Mouse (Mus musculus) MEL (cell line): ENCODE measurements around the gene Fyn. TPM values are rescaled to one million over a fixed set of nuclear protein-coding genes. Genes with fewer than 3 reads are reported as not detected.

ENCODE experiments used
- DNase-seq: peaks from one replicate; pipeline ENCODE4 v3.0.0; 2011; ENCODE audit warnings: low read depth, low spot score
- H3K27ac ChIP-seq: 2 replicates; pipeline ENCODE4 v1.5.1; 2012; ENCODE audit warnings: low read depth, mild to moderate bottlenecking, control low read depth, low read length, moderate library complexity; ENCODE audit not compliant: control insufficient read depth
- H3K27me3 ChIP-seq, 2 experiments: fragments of 150-350 bp in 1 of 2; sonication (generic) in 1 of 2; 2 replicates each; pipeline ENCODE4 v1.6.1; 2012; ENCODE audit warnings: low read length in 2 of 2, mild to moderate bottlenecking in 2 of 2, improper control_type of control experiment in 1 of 2, moderate library complexity in 1 of 2; ENCODE audit not compliant: insufficient read depth in 2 of 2, control insufficient read depth in 1 of 2
- H3K36me3 ChIP-seq, 2 experiments: 2 replicates each; pipeline ENCODE4 v1.6.1; 2012 to 2014; ENCODE audit warnings: low read length in 2 of 2, improper control_type of control experiment in 1 of 2, inconsistent platforms in 1 of 2, mild to moderate bottlenecking in 1 of 2; ENCODE audit not compliant: insufficient read depth in 2 of 2, control insufficient read depth in 1 of 2
- H3K4me1 ChIP-seq, 2 experiments: fragments of 150-350 bp in 1 of 2; sonication (generic) in 1 of 2; 2 replicates each; pipeline ENCODE4 v1.6.1; 2012; ENCODE audit warnings: low read length in 2 of 2, improper control_type of control experiment in 1 of 2, mild to moderate bottlenecking in 1 of 2; ENCODE audit not compliant: insufficient read depth in 2 of 2, control insufficient read depth in 1 of 2
- H3K4me3 ChIP-seq, 2 experiments: fragments of 150-350 bp in 1 of 2; sonication (generic) in 1 of 2; 2 replicates each; pipeline ENCODE4 v1.5.1; 2012; ENCODE audit warnings: low read depth in 2 of 2, low read length in 2 of 2, mild to moderate bottlenecking in 2 of 2, moderate library complexity in 2 of 2, control low read depth in 1 of 2, improper control_type of control experiment in 1 of 2; ENCODE audit not compliant: control insufficient read depth in 1 of 2, insufficient read depth in 1 of 2
- H3K79me2 ChIP-seq: 2 replicates; pipeline ENCODE4 v1.6.1; 2012; ENCODE audit warnings: mild to moderate bottlenecking, low read length, moderate library complexity; ENCODE audit not compliant: control insufficient read depth, poor library complexity, insufficient read depth
- H3K9ac ChIP-seq: 2 replicates; pipeline ENCODE4 v1.6.1; 2012; ENCODE audit warnings: low read depth, mild to moderate bottlenecking, control low read depth, low read length, moderate library complexity; ENCODE audit not compliant: control insufficient read depth, poor library complexity, severe bottlenecking
- H3K9me3 ChIP-seq: fragments of 150-350 bp; sonication (generic); replicated peaks from 2 replicates; pipeline ENCODE4 v1.6.1; 2012; ENCODE audit warnings: mild to moderate bottlenecking, low read length, improper control_type of control experiment, moderate library complexity; ENCODE audit not compliant: insufficient read depth
- E2F4 ChIP-seq: IDR thresholded peaks from 2 replicates; pipeline ENCODE4 v1.6.1; 2011; ENCODE audit warnings: low read depth, low read length, improper control_type of control experiment, borderline replicate concordance
- ELF1 ChIP-seq: IDR thresholded peaks from 2 replicates; pipeline ENCODE4 v1.6.1; 2014; ENCODE audit warnings: low read depth, mild to moderate bottlenecking, inconsistent platforms, low read length, improper control_type of control experiment, moderate library complexity
- GATA1 ChIP-seq: IDR thresholded peaks from 2 replicates; pipeline ENCODE4 v1.6.1; 2011; ENCODE audit warnings: low read depth, low read length, improper control_type of control experiment
- JUND ChIP-seq: IDR thresholded peaks from 2 replicates; pipeline ENCODE4 v1.6.1; 2011; ENCODE audit warnings: low read depth, mild to moderate bottlenecking, improper control_type of control experiment, low read length
- MAX ChIP-seq: IDR thresholded peaks from 2 replicates; pipeline ENCODE4 v1.6.1; 2011; ENCODE audit warnings: low read length, improper control_type of control experiment
- MEF2A ChIP-seq: IDR thresholded peaks from 2 replicates; pipeline ENCODE4 v1.6.1; 2014; ENCODE audit warnings: low read depth, mild to moderate bottlenecking, inconsistent platforms, low read length, improper control_type of control experiment; ENCODE audit not compliant: poor library complexity, insufficient replicate concordance, severe bottlenecking; ENCODE audit errors: extremely low read depth
- MXI1 ChIP-seq: IDR thresholded peaks from 2 replicates; pipeline ENCODE4 v1.6.1; 2011; ENCODE audit warnings: mild to moderate bottlenecking, low read depth, low read length, improper control_type of control experiment
- NELFE ChIP-seq: IDR thresholded peaks from 2 replicates; pipeline ENCODE4 v1.6.1; 2011; ENCODE audit warnings: low read depth, low read length, improper control_type of control experiment
- POLR2A ChIP-seq, 2 experiments: IDR thresholded peaks; 2 replicates each; pipeline ENCODE4 v1.6.1; 2011 to 2012; ENCODE audit warnings: low read length in 2 of 2, mild to moderate bottlenecking in 2 of 2, control low read depth in 1 of 2, improper control_type of control experiment in 1 of 2, low read depth in 1 of 2, moderate library complexity in 1 of 2; ENCODE audit not compliant: control insufficient read depth in 1 of 2, insufficient read depth in 1 of 2, poor library complexity in 1 of 2
- POLR2AphosphoS2 ChIP-seq: IDR thresholded peaks from 2 replicates; pipeline ENCODE4 v1.6.1; 2011; ENCODE audit warnings: low read length, improper control_type of control experiment
- SMC3 ChIP-seq: IDR thresholded peaks from 2 replicates; pipeline ENCODE4 v1.6.1; 2011; ENCODE audit warnings: low read depth, low read length, improper control_type of control experiment
- TAL1 ChIP-seq: IDR thresholded peaks from 2 replicates; pipeline ENCODE4 v1.6.1; 2012; ENCODE audit warnings: mild to moderate bottlenecking, inconsistent platforms, low read length, moderate library complexity, mixed read lengths
- TBP ChIP-seq: IDR thresholded peaks from 2 replicates; pipeline ENCODE4 v1.8.0; 2011; ENCODE audit warnings: low read depth, low read length, improper control_type of control experiment
- TCF12 ChIP-seq: IDR thresholded peaks from 2 replicates; pipeline ENCODE4 v1.6.1; 2014; ENCODE audit warnings: low read depth, mild to moderate bottlenecking, inconsistent platforms, low read length, improper control_type of control experiment, moderate library complexity
- USF2 ChIP-seq, 2 experiments: IDR thresholded peaks; 2 replicates each; pipeline ENCODE4 v1.6.1; 2011 to 2012; ENCODE audit warnings: improper control_type of control experiment in 2 of 2, low read length in 2 of 2, borderline replicate concordance in 1 of 2, inconsistent platforms in 1 of 2, low read depth in 1 of 2, mild to moderate bottlenecking in 1 of 2; ENCODE audit not compliant: insufficient read depth in 1 of 2
- ZC3H11A ChIP-seq: IDR thresholded peaks from 2 replicates; pipeline ENCODE4 v1.6.1; 2012; ENCODE audit warnings: low read depth, mild to moderate bottlenecking, inconsistent platforms, low read length, improper control_type of control experiment
- ZKSCAN1 ChIP-seq: IDR thresholded peaks from 2 replicates; pipeline ENCODE4 v1.6.1; 2012; ENCODE audit warnings: low read depth, mild to moderate bottlenecking, inconsistent platforms, low read length, improper control_type of control experiment, moderate library complexity
- ZMIZ1 ChIP-seq: IDR thresholded peaks from 2 replicates; pipeline ENCODE4 v1.6.1; 2012; ENCODE audit warnings: low read depth, mild to moderate bottlenecking, inconsistent platforms, low read length, improper control_type of control experiment, moderate library complexity
- polyA plus RNA-seq, 2 experiments: library from polyadenylated mRNA; stranded (reverse) in 1 of 2; unstranded in 1 of 2; fragments of >175 nt in 1 of 2; fragments of >200 nt in 1 of 2; gene quantifications; 2 replicates each; pipeline versions ENCODE4 v1.2.1 to v1.2.4; 2012; ENCODE audit warnings: low replicate concordance in 2 of 2, low read depth in 1 of 2; ENCODE audit not compliant: insufficient read length in 2 of 2, insufficient read depth in 1 of 2, missing spikeins in 1 of 2
- total RNA-seq: library from RNA; depleted of rRNA; stranded (reverse); fragments of 300-350 nt; gene quantifications from 2 replicates; pipeline ENCODE4 v1.2.3, GENCODE M21; 2012

Fyn gene
- total and polyA plus RNA-seq, 3 experiments = 0.03 TPM; not detected in 2

DNA sequence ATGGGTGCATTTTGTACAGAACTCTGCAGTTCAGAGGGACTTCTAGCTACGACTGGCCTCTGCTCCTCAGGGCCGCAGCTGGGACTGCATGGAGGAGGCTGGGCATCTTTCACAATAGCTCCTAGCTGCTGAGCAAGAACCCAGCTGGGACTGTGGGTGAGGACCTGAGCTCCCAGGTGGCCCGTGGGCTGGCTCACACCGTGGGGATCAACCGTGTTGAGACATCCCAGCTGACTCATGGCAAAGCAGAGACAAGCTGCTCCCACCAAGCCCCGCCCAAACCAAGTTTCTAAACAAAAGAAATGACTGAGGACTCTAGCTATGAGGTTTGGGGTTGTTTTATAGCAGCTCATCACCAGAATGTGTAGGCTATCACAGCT lies 204.0 kb downstream of the Fyn start:
- Histone ChIP-seq H3K4me1 (no peaks in the 10 kb centered on the region), H3K36me3 (no peaks in the 10 kb centered on the region), H3K79me2 (no peaks in the 10 kb centered on the region), H3K27me3 (no peaks in the 10 kb centered on the region; a peak in 1 of 4 replicates), H3K9me3 (no peaks in the 10 kb centered on the region), H3K27ac (no peak overlapping the region), H3K9ac (no peak overlapping the region), H3K4me3 (no peak overlapping the region)
- DNase-seq = no peak
- no peak for TF ChIP-seq POLR2A (IDR thresholded peaks at IDR 0.05; ENCODE audit: control insufficient read depth in 1 of 2, insufficient read depth in 1 of 2, low read depth in 1 of 2, low read length in 2 of 2, poor library complexity in 1 of 2)
- no peak for TF ChIP-seq ZMIZ1
- TF ChIP-seq MXI1 = no peak
- TF ChIP-seq MEF2A = no peak
- no peak for TF ChIP-seq POLR2AphosphoS2
- no peak for TF ChIP-seq USF2 (IDR thresholded peaks at IDR 0.05; ENCODE audit: borderline replicate concordance in 1 of 2, insufficient read depth in 1 of 2, low read depth in 1 of 2, low read length in 2 of 2)

DNA sequence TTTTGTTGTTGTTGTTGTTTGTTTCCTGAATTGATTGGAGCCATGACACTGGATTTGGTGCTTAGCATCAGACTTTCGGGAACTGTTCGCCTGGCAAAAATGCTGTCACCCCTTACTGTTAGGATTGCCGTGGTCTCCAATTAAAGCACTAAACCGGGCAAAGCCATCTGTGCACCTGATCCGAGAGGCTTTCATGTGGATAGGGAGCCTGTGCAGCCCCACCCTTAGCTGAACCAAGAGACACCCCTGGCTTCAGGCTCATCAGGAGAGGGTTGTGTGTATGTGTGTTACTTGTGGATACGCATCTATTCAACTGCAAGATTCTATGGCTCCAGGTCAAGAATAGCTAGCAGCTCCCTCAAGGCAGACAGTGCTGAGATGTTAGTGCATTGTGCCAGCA lies 207.8 kb downstream of the Fyn start:
- H3K27me3 ChIP-seq = no peaks in the 10 kb centered on the region; a peak in 1 of 4 replicates
- no peaks in the 10 kb centered on the region for H3K79me2 ChIP-seq
- no peak for TF ChIP-seq ZC3H11A
- no peak for TF ChIP-seq MAX
- TF ChIP-seq TCF12 = no peak
- no peak for TF ChIP-seq POLR2AphosphoS2
- H3K9me3 ChIP-seq = no peaks in the 10 kb centered on the region
- no peak overlapping the region for H3K27ac ChIP-seq
- H3K36me3 ChIP-seq = no peaks in the 10 kb centered on the region
- H3K4me3 ChIP-seq = no peak overlapping the region
- no peaks in the 10 kb centered on the region for H3K4me1 ChIP-seq
- no peak overlapping the region for H3K9ac ChIP-seq
- no peak for DNase-seq

DNA sequence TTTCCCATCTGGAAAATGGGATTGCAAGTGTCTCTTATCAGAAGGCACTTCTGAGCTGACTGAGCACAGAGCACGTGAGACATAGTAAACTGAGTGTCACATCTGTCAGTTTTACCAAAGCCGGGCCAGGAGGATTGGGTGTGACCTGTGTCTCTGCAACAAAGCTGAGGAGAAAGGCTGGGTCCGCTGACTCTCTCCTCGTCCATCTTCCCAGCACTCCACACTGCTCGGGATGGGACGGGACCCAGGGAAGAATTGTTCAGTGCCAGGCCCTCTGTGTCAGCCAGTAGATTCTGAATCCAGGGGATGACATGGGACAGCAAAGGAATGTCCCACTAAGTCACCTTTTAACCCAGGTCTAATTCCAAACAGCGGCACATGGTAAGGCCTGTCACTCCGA lies 211.8 kb downstream of the Fyn start:
- no peak for TF ChIP-seq POLR2AphosphoS2
- TF ChIP-seq GATA1 = no peak
- no peak for TF ChIP-seq TAL1
- no peak for TF ChIP-seq SMC3
- no peak for TF ChIP-seq E2F4
- TF ChIP-seq NELFE = no peak
- no peak for TF ChIP-seq POLR2A (IDR thresholded peaks at IDR 0.05; ENCODE audit: control insufficient read depth in 1 of 2, insufficient read depth in 1 of 2, low read depth in 1 of 2, low read length in 2 of 2, poor library complexity in 1 of 2)
- TF ChIP-seq ELF1 = no peak
- TF ChIP-seq ZMIZ1 = no peak
- TF ChIP-seq ZKSCAN1 = no peak
- TF ChIP-seq USF2 (IDR thresholded peaks at IDR 0.05; ENCODE audit: borderline replicate concordance in 1 of 2, insufficient read depth in 1 of 2, low read depth in 1 of 2, low read length in 2 of 2) = no peak
- TF ChIP-seq TBP = no peak
- TF ChIP-seq JUND = no peak
- TF ChIP-seq, all 39 proteins: peak for 0
- Histone ChIP-seq H3K9ac (no peak overlapping the region), H3K4me3 (no peak overlapping the region), H3K27ac (no peak overlapping the region), H3K27me3 (no peaks in the 10 kb centered on the region), H3K9me3 (no peaks in the 10 kb centered on the region), H3K79me2 (no peaks in the 10 kb centered on the region), H3K4me1 (no peaks in the 10 kb centered on the region), H3K36me3 (no peaks in the 10 kb centered on the region)
- DNase-seq = no peak
